Mouse (Mus musculus): ENCODE results near the gene Vmn1r1. TPM values are rescaled to one million over a fixed set of nuclear protein-coding genes. Genes with fewer than 3 reads are reported as not detected.

Gene Vmn1r1
- polyA plus RNA-seq, 1 experiment from 2014 or later: not detected

DNA sequence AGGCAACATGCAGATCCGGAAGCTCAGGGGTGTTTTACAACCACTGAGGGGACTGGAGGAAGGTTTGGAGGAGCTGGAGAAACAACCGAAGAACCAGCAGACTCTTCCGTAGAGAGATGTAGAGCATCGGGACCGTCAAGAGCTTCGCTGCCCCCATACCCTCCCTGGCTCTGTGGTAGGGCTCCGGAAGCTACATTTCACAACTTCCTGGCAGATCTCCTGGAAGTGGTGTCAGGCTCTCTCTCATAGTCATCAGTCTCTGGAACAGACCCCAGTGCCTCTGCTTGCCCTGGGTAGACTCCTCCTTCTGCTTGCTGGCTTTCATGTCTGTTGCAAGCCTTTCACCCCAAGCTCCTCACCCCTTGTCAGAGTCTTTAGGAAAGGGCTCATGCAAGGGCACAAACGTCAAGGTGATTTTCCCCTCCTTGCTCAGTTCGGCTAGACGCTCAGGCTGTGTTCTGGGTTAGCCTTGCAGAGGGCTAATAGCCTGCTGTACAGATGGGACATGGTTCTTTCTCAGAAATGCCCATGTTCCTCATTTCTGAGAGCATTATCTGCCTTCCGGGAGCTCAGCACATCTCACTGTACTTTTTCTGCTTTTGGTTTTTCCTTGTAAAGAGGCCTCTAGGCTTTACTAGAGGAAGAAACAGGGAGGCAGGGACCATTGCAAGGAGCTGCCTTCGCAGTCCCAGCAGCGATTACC is 55.7 kb downstream of the Vmn1r1 start:
- Histone ChIP-seq H3K27me3 (0 out of 2 replicates have a peak, but pooled peaks cover 3% of the 10 kb centered on the region), H3K27ac (no peak overlapping the region), H3K9me3 (replicated peaks) (no peaks in the 10 kb centered on the region), H3K4me3 (replicated peaks) (no peak overlapping the region), H3K4me1 (peaks cover 15% of the 10 kb centered on the region), H3K4me2 (no peak overlapping the region), H3K9ac (no peak overlapping the region), H3K36me3 (no peaks in the 10 kb centered on the region)
- no peak for ATAC-seq (replicated peaks; ENCODE audit: low FRiP score)
- WGBS: 56% methylated on average over 13 of the region's 13 CpGs

DNA sequence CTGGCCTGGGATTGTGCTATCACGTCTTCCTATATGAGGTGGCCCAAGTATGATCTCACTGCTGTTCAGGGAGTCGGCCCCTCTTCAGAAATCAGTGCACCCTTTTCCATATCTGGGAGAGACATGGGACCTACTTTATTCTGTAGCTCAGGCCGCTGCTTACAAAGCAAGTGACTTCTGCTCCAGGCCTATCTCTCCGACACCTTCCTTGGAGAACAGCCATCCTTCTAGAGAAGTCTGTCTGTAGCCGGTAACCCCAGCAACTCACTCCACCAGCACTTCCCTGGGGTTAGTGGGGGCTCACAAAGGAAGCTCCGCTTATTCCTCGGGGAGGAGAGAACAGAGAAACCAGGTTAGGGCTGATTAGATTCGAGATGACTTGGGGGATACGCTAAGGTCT is 57.0 kb downstream of the Vmn1r1 start:
- H3K27me3 ChIP-seq: 0 out of 2 replicates have a peak, but pooled peaks cover 3% of the 10 kb centered on the region
- 79% methylated on average over 9 of the region's 9 CpGs for WGBS
- no peak for ATAC-seq (replicated peaks; ENCODE audit: low FRiP score)

DNA sequence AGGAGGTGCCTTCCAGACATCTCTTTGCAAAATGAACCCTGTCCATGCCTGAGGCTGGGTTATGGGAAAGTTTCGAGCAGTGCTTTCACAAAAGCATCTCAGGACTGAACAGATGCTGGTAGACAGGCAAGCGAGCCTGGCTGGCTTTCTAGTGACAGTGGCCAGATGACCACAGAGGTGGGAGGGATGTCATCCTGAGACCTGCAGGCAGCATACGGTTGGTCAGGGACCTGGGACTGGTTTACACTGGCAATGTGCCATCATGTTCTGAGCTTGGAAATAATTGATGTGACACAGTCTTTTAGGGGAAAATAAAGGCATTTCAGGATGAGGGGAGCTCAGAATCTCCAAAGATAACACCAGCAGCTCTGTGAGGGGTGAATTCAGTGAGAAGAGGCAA is 59.3 kb downstream of the Vmn1r1 start:
- Histone ChIP-seq H3K4me1 (peaks cover 14% of the 10 kb centered on the region), H3K9ac (no peak overlapping the region), H3K4me2 (no peak overlapping the region), H3K36me3 (no peaks in the 10 kb centered on the region), H3K27me3 (no peaks in the 10 kb centered on the region), H3K9me3 (replicated peaks) (no peaks in the 10 kb centered on the region), H3K4me3 (replicated peaks) (no peak overlapping the region), H3K27ac (no peak overlapping the region)
- no peak for ATAC-seq (replicated peaks; ENCODE audit: low FRiP score)
- WGBS: 43% methylated on average over 3 of the region's 3 CpGs

More for the DNA sequence above, 57.0 kb downstream of the Vmn1r1 start:
- peaks cover 14% of the 10 kb centered on the region for H3K4me1 ChIP-seq
- H3K4me2 ChIP-seq: no peak overlapping the region
- H3K4me3 ChIP-seq (replicated peaks): no peak overlapping the region
- no peaks in the 10 kb centered on the region for H3K36me3 ChIP-seq
- no peaks in the 10 kb centered on the region for H3K9me3 ChIP-seq (replicated peaks)
- H3K9ac ChIP-seq: no peak overlapping the region
- H3K27ac ChIP-seq: no peak overlapping the region

Other genes with a start within 250 kb of the Vmn1r1 start
- 14.5 and 17.3 TPM in 2 replicates for gene Enah, start 144.5 kb downstream of the Vmn1r1 start, polyA plus RNA-seq (2015; fragmentation: Nextera tagmentation; extraction: Ambion mirVana)
- gene Srp9, start 39.7 kb downstream of the Vmn1r1 start, polyA plus RNA-seq (2015; fragmentation: Nextera tagmentation; extraction: Ambion mirVana): 151 and 159 TPM in 2 replicates
- 120 and 125 TPM in 2 replicates for gene Degs1, start 118.3 kb upstream of the Vmn1r1 start, polyA plus RNA-seq (2015; fragmentation: Nextera tagmentation; extraction: Ambion mirVana)
- 18.1 and 18.4 TPM in 2 replicates for gene Fbxo28, start 177.1 kb upstream of the Vmn1r1 start, polyA plus RNA-seq (2015; fragmentation: Nextera tagmentation; extraction: Ambion mirVana)
- gene Trp53bp2, start 244.7 kb upstream of the Vmn1r1 start, polyA plus RNA-seq (2015; fragmentation: Nextera tagmentation; extraction: Ambion mirVana): 27.2 and 27.8 TPM in 2 replicates